Mouse (Mus musculus) forebrain, embryonic 11.5 days (tissue): ENCODE measurements around the gene 4930522L14Rik. TPM values are rescaled to one million over a fixed set of nuclear protein-coding genes. Genes with fewer than 3 reads are reported as not detected.
"Not testable (repeated sequence)": the region's sequence is repeated elsewhere in the genome, so short reads cannot be mapped to it uniquely, and the experiment has no call there.

ENCODE experiments used
- ATAC-seq: fragments of 200-750 bp; cut with Nextera tagmentation; replicated peaks from 2 replicates; pipeline ENCODE4 v1.8.0; 2017; ENCODE audit warnings: moderate TSS enrichment; ENCODE audit not compliant: low FRiP score
- DNase-seq: peaks from one replicate; pipeline ENCODE4 v3.0.0-alpha.2; 2017; ENCODE audit warnings: low spot score
- H3K27ac ChIP-seq: fragments of 300-500 bp; sonication (generic); 2 replicates; pipeline ENCODE4 v1.5.1; 2014; ENCODE audit warnings: low read depth, low read length
- H3K27me3 ChIP-seq: fragments of 300-500 bp; sonication (generic); 2 replicates; pipeline ENCODE4 v1.6.1; 2014; ENCODE audit warnings: mild to moderate bottlenecking, low read length, mixed read lengths; ENCODE audit not compliant: control insufficient read depth, insufficient read depth
- H3K36me3 ChIP-seq: fragments of 300-500 bp; sonication (generic); 2 replicates; pipeline ENCODE4 v1.6.1; 2014; ENCODE audit warnings: mild to moderate bottlenecking, low read length, moderate library complexity, mixed read lengths; ENCODE audit not compliant: control insufficient read depth, insufficient read depth
- H3K4me1 ChIP-seq: fragments of 300-500 bp; sonication (generic); replicated peaks from 2 replicates; pipeline ENCODE4 v1.6.1; 2014; ENCODE audit warnings: low read length, mixed read lengths; ENCODE audit not compliant: control insufficient read depth, insufficient read depth
- H3K4me2 ChIP-seq: fragments of 300-500 bp; sonication (generic); 2 replicates; pipeline ENCODE4 v1.6.1; 2014; ENCODE audit warnings: low read depth, mild to moderate bottlenecking, low read length, moderate library complexity, mixed read lengths; ENCODE audit not compliant: severe bottlenecking
- H3K4me3 ChIP-seq: fragments of 300-500 bp; sonication (generic); 2 replicates; pipeline ENCODE4 v1.5.1; 2014; ENCODE audit warnings: low read depth, low read length
- H3K9ac ChIP-seq: fragments of 300-500 bp; sonication (generic); 2 replicates; pipeline ENCODE4 v1.6.1; 2014; ENCODE audit warnings: low read length
- H3K9me3 ChIP-seq: fragments of 300-500 bp; sonication (generic); 2 replicates; pipeline ENCODE4 v1.6.1; 2016; ENCODE audit warnings: low read length, mixed read lengths; ENCODE audit not compliant: control insufficient read depth
- WGBS: fragments of 180-500 bp; shearing (Covaris S2); extraction: QIAGEN DNeasy Blood & Tissue Kit; methylation state at CpG from one replicate; pipeline ENCODE4 v1.1.7; 2014; 5-methylcytosine and 5-hydroxymethylcytosine counted together
- polyA plus RNA-seq: library from polyadenylated mRNA; unstranded; fragments of >200 nt; fragmentation: Nextera tagmentation; extraction: Ambion mirVana; gene quantifications from 2 replicates; pipeline ENCODE4 v1.2.1, GENCODE M21; 2014

Gene 4930522L14Rik
- polyA plus RNA-seq, 1 experiment from 2014 or later: 11.2 TPM

GRCm38 (mm10) chr5:109691205-109691965 lies 60.3 kb downstream of the 4930522L14Rik start:
- H3K4me1 ChIP-seq, H3K27me3 ChIP-seq, H3K9ac ChIP-seq, DNase-seq, H3K27ac ChIP-seq, H3K36me3 ChIP-seq, ATAC-seq, H3K9me3 ChIP-seq: not testable (repeated sequence)
- Histone ChIP-seq H3K4me2 (peak overlapping the region; percentile 60; the same call in 1 of the 2 replicates), H3K4me3 (peak overlapping the region; percentile 56)
- WGBS: 54% methylated on average over 5 of the region's 5 CpGs

DNA sequence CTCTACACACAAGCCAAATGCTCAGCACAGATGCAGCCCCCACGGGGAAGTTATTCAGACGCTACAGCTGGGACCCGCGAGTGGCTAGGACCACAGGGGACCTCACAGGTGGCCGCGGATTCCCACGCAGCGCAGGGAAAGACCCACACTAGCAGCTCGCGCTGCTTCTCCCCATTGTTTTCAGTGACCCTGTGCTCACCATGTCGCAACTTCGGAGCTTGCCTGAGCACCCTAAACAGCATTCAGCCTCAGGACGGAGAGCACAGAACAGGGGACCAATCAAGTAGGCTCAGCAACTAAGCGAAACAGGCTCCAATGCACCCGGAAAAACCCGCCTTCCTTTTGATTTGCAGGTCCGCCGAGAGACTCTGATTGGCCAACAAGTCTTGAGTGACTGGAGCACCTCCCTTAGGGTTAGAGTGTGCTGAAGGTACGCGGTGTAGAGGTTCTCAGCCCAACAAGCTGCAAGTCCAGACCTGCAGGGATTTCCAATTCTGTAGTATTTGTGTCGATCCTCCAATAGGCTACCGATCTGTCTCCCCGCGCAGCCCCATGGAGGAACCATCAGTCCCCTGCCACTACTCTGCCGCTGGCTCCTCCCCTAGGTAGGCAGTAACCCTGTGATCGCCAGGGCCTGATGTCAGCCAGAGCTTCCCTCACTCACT lies 61.0 kb downstream of the 4930522L14Rik start, which contains the start of gene 5430403G16Rik:
5430403G16Rik (minus strand) TSS at position 505 of the 665 bp plus-strand sequence.
- H3K27ac ChIP-seq: not testable (repeated sequence)
- peak within 1 kb of the TSS; percentile 67 for H3K9ac ChIP-seq
- WGBS: 0% methylated on average over 24 of the region's 26 CpGs

More for the DNA sequence above, 61.0 kb downstream of the 4930522L14Rik start, which contains the start of gene 5430403G16Rik:
- ATAC-seq (peak; percentile 99), DNase-seq (peak; percentile 86)
- Histone ChIP-seq H3K4me2 (peak within 1 kb of the TSS; percentile 60), H3K4me3 (peak within 1 kb of the TSS; percentile 56)
- not testable (repeated sequence) for H3K36me3 ChIP-seq, H3K27me3 ChIP-seq, H3K9me3 ChIP-seq, H3K4me1 ChIP-seq

Other genes with a start within 250 kb of the 4930522L14Rik start
- 3.3 and 4.4 TPM in 2 replicates for gene Crlf2, start 192.9 kb downstream of the 4930522L14Rik start, polyA plus RNA-seq
- 1.7 and 2.7 TPM in 2 replicates for gene 5430403G16Rik, start 60.8 kb downstream of the 4930522L14Rik start, polyA plus RNA-seq
- 0.68 and 1.1 TPM in 2 replicates for gene Gm15446, start 171.5 kb upstream of the 4930522L14Rik start, polyA plus RNA-seq
- gene Zfp932, start 244.6 kb upstream of the 4930522L14Rik start, polyA plus RNA-seq: 28.0 and 28.6 TPM in 2 replicates